Mouse (Mus musculus) stomach, postnatal 0 days (tissue): ENCODE measurements at regions not wholly inside any gene's neighbourhood (a gene's known extent, or its start where the extent isn't known, plus 50 kb on each side); places are given as distances from the start of the nearest gene placed in this dataset.

Source experiments
- ATAC-seq: fragments of 200-750 bp; cut with Nextera tagmentation; 2 replicates; pipeline ENCODE4 v1.8.0; 2017; ENCODE audit not compliant: low FRiP score, low TSS enrichment
- DNase-seq: peaks from one replicate; pipeline ENCODE4 v3.0.0-alpha.2; 2016; ENCODE audit warnings: low spot score
- H3K27ac ChIP-seq: fragments of 300-500 bp; sonication (generic); replicated peaks from 2 replicates; pipeline ENCODE4 v1.5.1; 2014; ENCODE audit warnings: mild to moderate bottlenecking, control low read depth
- H3K27me3 ChIP-seq: fragments of 300-500 bp; sonication (generic); 2 replicates; pipeline ENCODE4 v1.6.1; 2014; ENCODE audit warnings: low read length; ENCODE audit not compliant: control insufficient read depth, insufficient read depth
- H3K36me3 ChIP-seq: fragments of 300-500 bp; sonication (generic); 2 replicates; pipeline ENCODE4 v1.6.1; 2014; ENCODE audit warnings: low read length, mixed read lengths; ENCODE audit not compliant: control insufficient read depth, insufficient read depth
- H3K4me1 ChIP-seq: fragments of 300-500 bp; sonication (generic); replicated peaks from 2 replicates; pipeline ENCODE4 v1.6.1; 2014; ENCODE audit warnings: antibody characterized with exemption; ENCODE audit not compliant: control insufficient read depth, insufficient read depth
- H3K4me2 ChIP-seq: fragments of 300-500 bp; sonication (generic); replicated peaks from 2 replicates; pipeline ENCODE4 v1.6.1; 2014; ENCODE audit warnings: low read depth, mild to moderate bottlenecking, control low read depth, moderate library complexity
- H3K4me3 ChIP-seq: fragments of 300-500 bp; sonication (generic); 2 replicates; pipeline ENCODE4 v1.5.1; 2014; ENCODE audit warnings: low read depth, low read length, control low read depth
- H3K9ac ChIP-seq: fragments of 300-500 bp; sonication (generic); 2 replicates; pipeline ENCODE4 v1.6.1; 2014; ENCODE audit warnings: mild to moderate bottlenecking, low read length, control low read depth, mixed read lengths
- H3K9me3 ChIP-seq: fragments of 300-500 bp; sonication (generic); 2 replicates; pipeline ENCODE4 v1.6.1; 2016; ENCODE audit warnings: low read length; ENCODE audit not compliant: control insufficient read depth
- CTCF ChIP-seq: IDR thresholded peaks from 2 replicates; pipeline ENCODE4 v1.5.1; 2016; ENCODE audit warnings: antibody characterized with exemption, low read depth, mild to moderate bottlenecking, moderate library complexity
- EP300 ChIP-seq: optimal IDR thresholded peaks from 2 replicates; pipeline ENCODE3; 2016; ENCODE audit warnings: antibody characterized with exemption
- WGBS: fragments of 180-500 bp; shearing (Covaris S2); extraction: QIAGEN DNeasy Blood & Tissue Kit; methylation state at CpG from one replicate; pipeline ENCODE4 v1.1.7; 2014; 5-methylcytosine and 5-hydroxymethylcytosine counted together

DNA sequence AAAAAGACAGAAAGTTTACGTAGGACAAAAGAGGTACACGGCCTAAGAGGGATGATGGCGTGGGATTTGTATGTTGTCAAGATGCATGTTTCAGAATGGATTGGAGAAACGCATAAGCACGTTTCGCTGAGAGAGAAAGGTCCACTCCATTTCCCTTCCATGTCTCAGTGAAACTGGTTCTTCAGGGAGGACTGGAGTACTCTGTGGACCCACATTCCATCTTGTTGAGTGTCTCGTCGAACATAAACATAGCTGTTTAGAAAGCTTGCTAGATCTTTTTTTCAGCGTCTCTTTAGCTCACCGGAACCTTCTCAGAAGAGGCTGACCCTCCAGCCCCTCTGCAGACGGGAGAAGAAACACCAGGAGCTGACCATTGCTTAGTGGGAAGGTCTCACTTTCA lies 145.5 kb downstream of the Evx1 start:
- H3K27me3 ChIP-seq, result no peaks in the 10 kb centered on the region
- H3K4me2 ChIP-seq, result no peak overlapping the region
- TF ChIP-seq CTCF (no peak), EP300 (no peak)
- H3K9me3 ChIP-seq, result no peaks in the 10 kb centered on the region
- H3K36me3 ChIP-seq, result no peaks in the 10 kb centered on the region
- no peak overlapping the region for H3K4me3 ChIP-seq
- H3K9ac ChIP-seq, result no peak overlapping the region
- DNase-seq, result no peak
- ATAC-seq, result no peak
- no peak overlapping the region for H3K27ac ChIP-seq
- WGBS, result 64% methylated on average over 11 of the region's 11 CpGs
- no peaks in the 10 kb centered on the region for H3K4me1 ChIP-seq

DNA sequence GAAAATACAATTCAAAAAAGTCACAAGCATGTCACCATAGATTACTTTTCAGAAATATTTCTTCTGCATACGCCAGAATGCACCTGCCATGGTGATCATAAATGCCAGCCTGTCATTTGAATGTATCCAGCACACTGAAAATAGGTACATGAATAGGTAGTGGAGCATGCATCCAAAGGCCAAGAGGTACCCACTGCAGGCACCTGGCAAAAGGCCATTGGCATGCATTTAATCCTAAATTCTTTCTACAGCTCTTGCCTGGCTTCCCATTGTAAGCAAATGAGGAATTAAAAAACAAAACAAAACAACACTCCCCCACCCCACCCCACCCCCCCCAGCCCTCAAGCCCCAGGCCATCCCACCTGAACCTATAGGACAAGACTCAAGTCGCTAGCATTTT lies 147.9 kb downstream of the Evx1 start:
- Histone ChIP-seq H3K4me1 (no peaks in the 10 kb centered on the region), H3K27ac (no peak overlapping the region), H3K4me3 (no peak overlapping the region), H3K9me3 (no peaks in the 10 kb centered on the region), H3K4me2 (no peak overlapping the region), H3K36me3 (no peaks in the 10 kb centered on the region), H3K27me3 (no peaks in the 10 kb centered on the region), H3K9ac (no peak overlapping the region)
- TF ChIP-seq EP300, result no peak
- TF ChIP-seq CTCF, result no peak
- WGBS, result 81% methylated on average over 2 of the region's 2 CpGs
- DNase-seq (no peak), ATAC-seq (no peak)

DNA sequence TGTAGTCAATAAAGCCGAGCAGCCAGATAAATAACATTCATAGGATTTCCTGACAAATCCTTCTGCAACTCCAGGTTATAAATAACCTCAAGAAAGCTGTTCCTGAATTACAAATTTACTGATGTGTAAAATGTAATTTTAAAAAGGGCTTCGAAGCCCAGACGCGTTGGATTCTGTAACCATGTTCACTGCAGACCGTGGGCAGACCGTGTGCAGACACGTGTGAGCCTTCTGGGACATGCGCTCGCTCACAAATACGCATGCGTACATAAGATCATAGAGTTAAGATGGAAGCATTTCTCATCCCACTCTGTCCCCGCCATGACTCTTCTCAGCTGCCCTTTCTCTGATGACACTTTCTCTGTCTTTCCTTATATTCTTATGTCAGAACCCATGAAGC lies 150.1 kb downstream of the Evx1 start:
- ATAC-seq, result no peak
- TF ChIP-seq EP300 (no peak), CTCF (no peak)
- H3K27me3 ChIP-seq, result no peaks in the 10 kb centered on the region
- no peaks in the 10 kb centered on the region for H3K9me3 ChIP-seq
- no peak overlapping the region for H3K27ac ChIP-seq
- H3K4me3 ChIP-seq, result no peak overlapping the region
- no peaks in the 10 kb centered on the region for H3K4me1 ChIP-seq
- no peaks in the 10 kb centered on the region for H3K36me3 ChIP-seq
- H3K9ac ChIP-seq, result no peak overlapping the region
- DNase-seq, result no peak
- H3K4me2 ChIP-seq, result no peak overlapping the region
- 87% methylated on average over 12 of the region's 12 CpGs for WGBS

DNA sequence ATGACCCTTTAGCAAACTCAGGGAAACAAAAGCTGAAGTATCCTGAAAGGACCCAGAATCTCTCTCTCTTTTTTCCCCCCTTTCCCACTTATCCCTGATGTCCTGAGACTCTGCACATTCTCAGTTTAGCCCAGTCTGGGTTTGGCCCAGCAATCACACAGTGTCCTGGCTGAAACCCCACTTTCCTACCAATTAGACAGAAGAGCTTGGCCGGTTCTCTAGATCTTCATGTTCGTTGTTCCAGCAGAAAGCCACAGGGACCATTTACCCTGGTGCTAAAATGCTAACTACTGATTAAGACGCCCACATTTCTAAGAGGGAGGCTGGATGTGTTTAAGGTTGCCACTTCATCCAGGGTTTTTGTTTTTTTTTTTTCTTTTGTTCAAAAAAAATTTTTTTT lies 151.3 kb downstream of the Evx1 start:
- 58% methylated on average over 3 of the region's 3 CpGs for WGBS
- TF ChIP-seq EP300, result no peak
- TF ChIP-seq CTCF, result no peak

DNA sequence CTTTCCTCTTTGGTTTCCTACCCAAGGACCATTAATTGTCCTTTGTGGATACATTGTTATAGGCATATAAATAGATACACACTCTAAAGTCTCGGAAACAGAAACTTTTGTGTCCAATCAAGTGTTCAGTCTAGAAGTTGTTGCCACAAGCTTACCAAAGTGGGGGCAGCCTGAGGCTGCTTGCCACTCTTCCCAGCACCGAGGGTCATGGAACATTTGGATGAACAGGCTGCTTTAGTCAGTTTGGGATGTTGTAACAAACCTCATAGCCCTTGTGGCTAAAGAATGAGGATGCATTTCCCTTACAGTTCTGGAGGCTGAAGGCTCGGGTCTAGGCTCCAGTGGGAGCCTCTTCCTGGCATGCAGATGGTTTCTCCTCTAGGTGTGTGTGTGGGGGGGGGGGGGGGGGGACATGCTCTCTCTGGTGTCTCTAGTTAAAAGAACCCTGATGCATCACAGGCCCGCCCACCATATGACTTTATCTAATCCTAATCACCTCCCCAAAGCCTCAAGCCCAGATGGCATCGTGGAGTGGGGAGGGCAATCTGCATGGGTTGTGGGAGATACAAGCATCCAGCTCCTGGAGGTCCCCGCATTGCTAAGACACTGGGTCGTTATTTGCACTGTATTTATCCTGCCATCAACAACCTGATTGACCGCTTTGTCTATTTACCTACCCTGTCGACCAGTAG lies 152.7 kb downstream of the Evx1 start:
- Histone ChIP-seq H3K4me2 (no peak overlapping the region), H3K4me3 (no peak overlapping the region), H3K36me3 (no peaks in the 10 kb centered on the region), H3K27me3 (no peaks in the 10 kb centered on the region), H3K9ac (no peak overlapping the region), H3K9me3 (no peaks in the 10 kb centered on the region), H3K27ac (no peak overlapping the region), H3K4me1 (no peaks in the 10 kb centered on the region)
- no peak for DNase-seq
- WGBS, result 67% methylated on average over 9 of the region's 9 CpGs
- no peak for ATAC-seq
- TF ChIP-seq EP300 (no peak), CTCF (no peak)

More for the DNA sequence above, 151.3 kb downstream of the Evx1 start:
- no peak overlapping the region for H3K4me2 ChIP-seq
- H3K4me1 ChIP-seq, result no peaks in the 10 kb centered on the region
- DNase-seq, result no peak
- ATAC-seq, result no peak
- no peaks in the 10 kb centered on the region for H3K9me3 ChIP-seq
- no peak overlapping the region for H3K9ac ChIP-seq
- no peaks in the 10 kb centered on the region for H3K27me3 ChIP-seq
- no peaks in the 10 kb centered on the region for H3K36me3 ChIP-seq
- no peak overlapping the region for H3K27ac ChIP-seq
- H3K4me3 ChIP-seq, result no peak overlapping the region

DNA sequence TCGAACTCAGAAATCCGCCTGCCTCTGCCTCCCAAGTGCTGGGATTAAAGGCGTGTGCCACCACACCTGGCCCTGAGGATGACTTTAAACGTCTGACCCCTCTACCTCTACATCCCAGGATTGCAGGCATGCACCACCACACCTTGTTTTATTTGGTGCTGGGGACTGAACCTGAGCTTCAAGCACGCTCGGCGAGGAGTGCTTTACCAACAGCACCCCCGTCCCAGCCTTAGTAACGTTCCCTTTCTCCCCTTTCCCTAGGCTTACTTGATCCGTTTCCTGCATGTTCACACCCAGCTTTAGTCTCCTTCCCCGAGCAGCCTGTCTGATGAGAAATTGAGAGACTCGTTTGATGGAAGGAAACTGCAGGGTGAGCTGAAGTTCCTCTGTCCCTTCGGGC lies 157.5 kb downstream of the Evx1 start:
- no peak for ATAC-seq
- H3K36me3 ChIP-seq, result no peaks in the 10 kb centered on the region
- H3K9ac ChIP-seq, result no peak overlapping the region
- 74% methylated on average over 12 of the region's 13 CpGs for WGBS
- H3K4me3 ChIP-seq, result no peak overlapping the region
- H3K4me2 ChIP-seq, result no peak overlapping the region
- TF ChIP-seq CTCF (no peak), EP300 (no peak)
- no peak for DNase-seq
- no peak overlapping the region for H3K27ac ChIP-seq
- no peaks in the 10 kb centered on the region for H3K4me1 ChIP-seq
- no peaks in the 10 kb centered on the region for H3K27me3 ChIP-seq
- H3K9me3 ChIP-seq, result no peaks in the 10 kb centered on the region
